Mouse (Mus musculus) megakaryocyte progenitor cell, adult 5-6 weeks (primary cell): ENCODE data around the gene Mapt. TPM values are rescaled to one million over a fixed set of nuclear protein-coding genes. Genes with fewer than 3 reads are reported as not detected.

Experiments
- ATAC-seq: replicated peaks from 2 replicates; pipeline ENCODE4 v1.8.0; 2016; ENCODE audit warnings: mild to moderate bottlenecking, moderate TSS enrichment, inconsistent platforms; ENCODE audit not compliant: poor library complexity
- total RNA-seq, 2 experiments: library from RNA; stranded (forward) in 1 of 2; stranded (reverse) in 1 of 2; fragments of 157-497, 149-512 nt in 1 of 2; fragments of 200-1000 nt in 1 of 2; gene quantifications; 2 replicates each; pipeline versions ENCODE4 v1.2.3 to v1.2.4; 2015 to 2017

Mapt gene
- total RNA-seq, 2 experiments from 2014 or later: not detected

- no peak for ATAC-seq
Measured at GRCm38 (mm10) chr11:104307136-104307535, 75.9 kb downstream of the Mapt start.

GRCm38 (mm10) chr11:104309377-104310225 lies 78.4 kb downstream of the Mapt start:
- no peak for ATAC-seq

- peak; percentile 82 for ATAC-seq
Measured at GRCm38 (mm10) chr11:104310226-104310887, 79.2 kb downstream of the Mapt start.

- peak; percentile 41 for ATAC-seq
Measured at GRCm38 (mm10) chr11:104311643-104312042, 80.5 kb downstream of the Mapt start.

GRCm38 (mm10) chr11:104315703-104316102 lies 84.5 kb downstream of the Mapt start:
- peak; percentile 72 for ATAC-seq

GRCm38 (mm10) chr11:104316685-104317400 lies 85.7 kb downstream of the Mapt start:
- peak; percentile 27 for ATAC-seq

- ATAC-seq: peak; percentile 42
Measured at GRCm38 (mm10) chr11:104317631-104318030, 86.4 kb downstream of the Mapt start.

- ATAC-seq: peak; percentile 53
Measured at GRCm38 (mm10) chr11:104318940-104319781, 88.0 kb downstream of the Mapt start.

- no peak for ATAC-seq
Measured at GRCm38 (mm10) chr11:104320511-104320910, 89.3 kb downstream of the Mapt start.

- no peak for ATAC-seq
Measured at GRCm38 (mm10) chr11:104322142-104322541, 91.0 kb downstream of the Mapt start.

- no peak for ATAC-seq
Measured at GRCm38 (mm10) chr11:104327462-104327861, 96.3 kb downstream of the Mapt start.

- no peak for ATAC-seq
Measured at GRCm38 (mm10) chr11:104327946-104328345, 96.8 kb downstream of the Mapt start.

GRCm38 (mm10) chr11:104329185-104329926 lies 98.2 kb downstream of the Mapt start:
- ATAC-seq: no peak

GRCm38 (mm10) chr11:104330151-104330550 lies 99.0 kb downstream of the Mapt start:
- ATAC-seq: no peak

- no peak for ATAC-seq
Measured at GRCm38 (mm10) chr11:104331208-104331607, 100.0 kb downstream of the Mapt start.

GRCm38 (mm10) chr11:104332105-104332504 lies 100.9 kb downstream of the Mapt start:
- no peak for ATAC-seq

GRCm38 (mm10) chr11:104334115-104334514 lies 102.9 kb downstream of the Mapt start:
- no peak for ATAC-seq

- ATAC-seq: no peak
Measured at GRCm38 (mm10) chr11:104334946-104335345, 103.8 kb downstream of the Mapt start.

- 0 out of 2 replicates have a peak, but pooled peaks have one; percentile 14 for ATAC-seq
Measured at GRCm38 (mm10) chr11:104346931-104347330, 115.7 kb downstream of the Mapt start.

GRCm38 (mm10) chr11:104361790-104362189 lies 130.6 kb downstream of the Mapt start:
- peak; percentile 85 for ATAC-seq
